Mouse (Mus musculus): ENCODE measurements around the gene Dcx. TPM values are rescaled to one million over a fixed set of nuclear protein-coding genes. Genes with fewer than 3 reads are reported as not detected.

The Dcx gene
- polyA plus RNA-seq, 1 experiment from 2014 or later, result 0.36 TPM

- no peaks in the 10 kb centered on the region for H3K9me3 ChIP-seq (replicated peaks)
- 88% methylated on average over 2 of the region's 2 CpGs for WGBS (ENCODE audit: insufficient replicate concordance)
- ATAC-seq (ENCODE audit: low read depth), result no peak
- H3K27me3 ChIP-seq, result no peaks in the 10 kb centered on the region
- no peak overlapping the region for H3K9ac ChIP-seq
- H3K27ac ChIP-seq, result no peak overlapping the region
- H3K4me1 ChIP-seq (replicated peaks), result no peaks in the 10 kb centered on the region
- H3K4me2 ChIP-seq, result no peak overlapping the region
- DNase-seq, result no peak
- H3K36me3 ChIP-seq, result no peaks in the 10 kb centered on the region
- no peak overlapping the region for H3K4me3 ChIP-seq (replicated peaks)
Measured at GRCm38 (mm10) chrX:143818961-143819360, 114.2 kb downstream of the Dcx start.

GRCm38 (mm10) chrX:143815948-143816347 is 117.2 kb downstream of the Dcx start:
- Histone ChIP-seq H3K9me3 (replicated peaks) (no peaks in the 10 kb centered on the region), H3K4me1 (replicated peaks) (no peaks in the 10 kb centered on the region), H3K4me2 (no peak overlapping the region), H3K27me3 (no peaks in the 10 kb centered on the region), H3K36me3 (no peaks in the 10 kb centered on the region), H3K27ac (no peak overlapping the region), H3K9ac (no peak overlapping the region), H3K4me3 (replicated peaks) (no peak overlapping the region)
- no peak for DNase-seq
- ATAC-seq (ENCODE audit: low read depth), result no peak
- WGBS (ENCODE audit: insufficient replicate concordance), result 62% methylated on average over 1 of the region's 1 CpGs

Small RNAs within 50 kb of the gene (microRNA-seq; reads per million reads assigned to microRNA genes)
- gene Gm47298, result not detected

Other genes starting within 250 kb of the Dcx start
- 18.0 and 20.5 TPM in 2 replicates for gene Capn6, start 105.9 kb downstream of the Dcx start, polyA plus RNA-seq (2015; fragmentation: Nextera tagmentation; extraction: Ambion mirVana)
- gene A730046J19Rik, start 220.4 kb upstream of the Dcx start, polyA plus RNA-seq (2015; fragmentation: Nextera tagmentation; extraction: Ambion mirVana), result 0.10 and 0.14 TPM in 2 replicates

Measured in liver, embryonic 13.5 days (tissue).